Mouse (Mus musculus) CD4-positive, CD25-positive, alpha-beta regulatory T cell, adult 2 months (primary cell): ENCODE results near the gene Kif1bp.
"Not testable (repeated sequence)": the region's sequence is repeated elsewhere in the genome, so short reads cannot be mapped to it uniquely, and the experiment has no call there.

Source experiments
- DNase-seq: peaks from one replicate; pipeline ENCODE4 v3.0.0-alpha.2; 2012; ENCODE audit warnings: low read depth, low spot score

The Kif1bp gene

DNA sequence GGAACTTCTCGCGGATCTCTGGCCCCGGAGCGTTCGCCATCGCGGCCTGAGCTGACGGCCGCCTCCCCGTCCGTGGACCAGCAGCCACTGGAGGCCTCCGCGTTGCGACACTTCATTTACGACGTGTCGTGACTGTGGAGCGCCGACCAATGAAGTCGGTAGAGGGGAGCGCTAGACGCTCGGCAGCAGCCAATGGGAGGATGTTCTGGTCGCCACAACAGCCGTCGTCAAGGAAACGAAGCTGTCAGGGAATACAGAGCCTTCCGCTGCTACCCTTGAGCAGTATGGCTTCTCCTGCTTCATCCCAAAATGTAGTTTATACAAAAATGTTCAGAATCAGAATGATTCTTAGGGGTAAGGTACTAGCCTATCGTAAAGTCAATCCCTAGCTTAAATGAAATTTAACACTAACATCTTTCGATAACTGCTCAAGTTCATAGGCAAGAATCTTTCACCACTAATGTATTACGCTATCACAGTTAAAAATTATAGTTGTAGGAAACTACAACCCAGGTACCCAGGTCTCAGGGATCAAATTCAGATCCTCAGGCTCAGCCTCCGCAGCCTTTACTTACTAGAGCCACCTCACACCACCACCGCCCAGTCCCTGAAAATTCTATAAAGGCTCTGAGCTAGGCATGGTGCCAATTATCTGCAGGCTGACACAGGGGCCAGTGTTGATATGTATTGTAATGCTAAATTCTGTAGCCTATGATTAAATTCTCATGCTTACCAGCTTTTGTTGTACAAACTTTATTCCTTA lies at the start of gene Kif1bp:
Gene Kif1bp (minus strand): TSS at position 120 of the 763 bp plus-strand sequence.
- DNase-seq, result peak; percentile 98

DNA sequence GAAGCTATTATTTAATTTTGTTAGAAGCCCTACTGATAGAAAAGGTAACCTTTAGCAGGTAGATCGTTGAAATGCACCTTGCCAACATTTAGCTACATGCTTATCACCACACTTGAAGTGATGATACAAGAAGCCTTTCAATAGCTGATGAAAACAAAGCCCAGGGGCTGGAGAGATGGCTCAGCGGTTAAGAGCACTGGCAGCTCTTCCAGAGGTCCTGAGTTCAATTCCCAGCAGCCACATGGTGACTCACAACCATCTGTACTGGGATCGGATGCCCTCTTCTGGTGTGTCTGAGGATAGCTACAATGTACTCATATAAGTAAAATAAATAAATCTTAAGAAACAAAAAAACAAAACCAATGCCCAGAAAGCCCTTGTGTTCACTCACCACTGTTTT lies 25.9 kb upstream of the Kif1bp start:
- no peak for DNase-seq

DNA sequence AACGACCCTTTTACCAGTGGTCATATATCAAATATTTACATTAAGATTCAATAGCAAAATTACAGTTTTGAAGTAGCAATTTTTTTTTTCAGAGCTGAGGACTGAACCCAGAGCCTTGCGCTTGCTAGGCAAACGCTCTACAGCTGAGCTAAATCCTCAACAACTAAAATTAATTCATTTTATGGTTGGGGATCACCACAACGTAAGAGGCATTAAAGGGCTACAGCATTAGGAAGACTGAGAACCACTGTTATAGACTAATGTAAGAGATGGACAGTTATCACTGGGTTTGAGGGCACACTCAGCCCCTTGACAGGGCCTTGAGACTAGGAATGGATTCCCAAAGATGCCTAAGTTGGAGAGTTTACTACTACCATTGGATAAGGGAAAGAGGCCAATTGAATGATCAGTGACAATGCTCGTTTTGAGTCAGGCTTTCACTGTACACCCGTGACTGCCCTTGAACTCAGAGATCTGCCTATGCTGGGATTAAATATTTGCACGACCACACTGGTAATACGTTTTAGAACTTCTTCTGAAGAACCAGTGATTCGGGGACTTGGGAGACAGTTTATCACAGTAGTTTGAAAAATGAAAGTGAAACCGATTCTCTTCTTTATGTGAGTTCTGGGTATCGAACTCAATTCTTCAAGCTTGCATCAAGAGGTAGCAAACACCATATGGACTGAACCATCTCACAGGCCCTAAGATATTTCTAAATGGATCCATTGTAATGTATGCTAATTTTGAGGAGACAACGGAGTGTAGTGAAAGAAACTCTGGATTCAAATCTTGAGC lies 25.2 kb upstream of the Kif1bp start:
- peak; percentile 36 for DNase-seq

GRCm38 (mm10) chr10:62602177-62603040 lies 24.2 kb upstream of the Kif1bp start, which contains the start of gene Ddx21:
Ddx21 (minus strand) TSS chr10:62602281.
- peak; percentile 96 for DNase-seq

DNA sequence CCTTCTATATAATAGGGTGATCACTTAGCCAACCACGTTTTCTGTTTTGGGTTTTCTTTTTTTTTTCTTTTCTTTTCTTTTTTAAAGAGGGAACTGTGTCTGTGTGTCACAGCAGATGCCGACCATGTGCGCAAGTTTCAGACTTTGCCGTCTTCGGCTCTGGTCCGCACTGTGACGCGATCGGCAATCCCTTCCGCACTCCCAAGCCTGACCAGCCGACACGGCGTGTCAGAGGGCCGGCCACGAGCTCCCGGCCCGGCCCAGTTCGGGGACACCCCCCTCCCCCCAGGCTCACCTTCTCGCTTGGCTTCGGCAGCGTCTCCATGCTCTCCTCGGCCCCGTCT lies 23.5 kb upstream of the Kif1bp start:
- DNase-seq, result no peak

GRCm38 (mm10) chr10:62601053-62601791 lies 23.0 kb upstream of the Kif1bp start:
- DNase-seq, result peak; percentile 62

DNA sequence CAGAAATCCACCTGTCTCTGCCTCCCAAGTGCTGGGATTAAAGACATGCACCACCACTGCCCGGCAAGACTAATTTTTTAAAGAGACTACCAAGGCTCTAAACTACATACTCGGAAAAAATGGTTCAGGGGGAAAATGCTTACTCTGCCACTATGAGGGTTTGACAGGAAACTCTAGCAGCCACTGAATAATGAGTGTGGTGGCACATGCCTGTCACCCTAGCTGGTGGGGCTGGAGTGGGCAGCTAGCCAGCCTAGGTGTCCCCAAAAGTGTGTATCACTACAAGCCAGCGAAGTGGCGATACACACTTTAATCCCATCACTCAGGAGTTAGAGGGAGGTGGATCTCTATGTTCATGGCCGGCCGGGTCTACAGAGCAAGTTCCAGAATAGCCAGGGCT lies 21.8 kb upstream of the Kif1bp start:
- DNase-seq, result peak; percentile 39

DNA sequence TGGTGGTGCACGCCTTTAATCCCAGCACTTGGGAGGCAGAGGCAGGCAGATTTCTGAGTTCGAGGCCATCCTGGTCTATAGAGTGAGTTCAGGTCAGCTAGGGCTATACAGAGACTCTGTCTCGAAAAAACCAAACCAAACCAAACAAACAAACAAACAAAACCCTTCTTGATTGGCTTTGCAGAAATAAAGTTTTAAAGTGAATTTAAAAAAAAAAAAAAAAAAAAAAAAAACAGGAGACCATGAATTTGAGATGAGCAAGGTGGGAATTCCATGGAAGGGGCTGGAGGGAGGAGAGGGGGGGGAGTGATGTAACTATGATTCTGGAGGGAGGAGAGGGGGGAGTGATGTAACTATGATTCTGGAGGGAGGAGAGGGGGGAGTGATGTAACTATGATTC lies 21.1 kb upstream of the Kif1bp start:
- DNase-seq, result not testable (repeated sequence)

- DNase-seq, result no peak
Observed at GRCm38 (mm10) chr10:62592496-62592895, 14.2 kb upstream of the Kif1bp start.

DNA sequence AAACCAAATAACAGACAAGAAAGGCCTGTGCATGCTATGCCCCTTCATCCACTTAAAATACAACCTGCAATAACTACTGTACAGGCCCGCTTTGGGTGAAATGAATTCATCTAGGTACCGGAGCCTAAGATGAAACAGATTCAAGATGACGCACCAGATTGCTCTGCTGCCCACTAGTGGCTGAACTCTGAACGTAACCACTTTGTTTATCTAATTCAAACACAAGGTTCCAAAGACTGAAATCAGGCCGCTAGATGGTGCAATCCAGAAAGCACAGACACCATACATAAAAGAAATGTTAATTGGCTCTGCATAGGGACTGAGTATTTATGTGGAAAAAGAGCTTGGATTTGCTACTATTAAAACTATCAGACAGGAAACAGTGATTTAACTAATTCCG lies 11.9 kb upstream of the Kif1bp start:
- peak; percentile 96 for DNase-seq

DNA sequence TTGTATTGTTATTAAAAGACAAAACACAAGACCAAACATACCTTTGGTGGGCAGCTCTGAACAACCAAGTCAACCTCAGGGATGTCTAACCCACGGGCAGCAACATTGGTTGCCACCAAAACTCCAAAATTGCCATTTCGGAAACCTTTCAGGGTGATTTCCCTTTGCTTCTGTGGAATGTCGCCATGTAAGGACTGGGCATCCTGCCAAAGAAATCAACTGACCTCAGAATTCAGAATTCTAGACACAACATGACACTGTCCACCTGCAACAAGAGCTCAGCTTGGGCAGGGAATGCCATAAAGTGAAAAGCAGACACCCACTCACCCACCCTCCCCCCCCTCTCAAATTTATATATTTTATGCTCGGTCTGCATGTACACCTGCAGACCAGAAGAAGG lies 10.4 kb upstream of the Kif1bp start:
- no peak for DNase-seq

- DNase-seq, result no peak
Observed at GRCm38 (mm10) chr10:62583245-62583644, 5.0 kb upstream of the Kif1bp start.

DNA sequence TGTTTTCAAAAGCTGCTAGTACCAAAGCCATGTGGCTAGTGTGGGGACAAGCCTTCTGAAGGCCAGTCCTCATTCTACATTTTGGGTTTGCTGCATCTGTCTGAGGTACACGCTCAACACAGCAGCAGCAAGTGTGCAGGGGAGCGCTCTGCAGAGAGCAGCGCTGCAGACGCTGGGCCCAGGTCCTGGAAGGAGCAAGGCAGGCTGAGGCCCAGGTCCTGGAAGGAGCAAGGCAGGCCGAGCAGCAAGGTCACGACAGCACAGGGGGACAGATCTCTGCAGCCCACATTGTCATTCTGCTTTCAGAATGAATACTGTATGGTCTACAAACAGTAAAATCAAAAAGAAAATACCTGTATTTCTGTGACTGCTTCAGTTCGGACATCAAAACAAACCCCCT lies 4.4 kb upstream of the Kif1bp start:
- no peak for DNase-seq

- DNase-seq, result no peak
Observed at GRCm38 (mm10) chr10:62582263-62582662, 4.0 kb upstream of the Kif1bp start.

DNA sequence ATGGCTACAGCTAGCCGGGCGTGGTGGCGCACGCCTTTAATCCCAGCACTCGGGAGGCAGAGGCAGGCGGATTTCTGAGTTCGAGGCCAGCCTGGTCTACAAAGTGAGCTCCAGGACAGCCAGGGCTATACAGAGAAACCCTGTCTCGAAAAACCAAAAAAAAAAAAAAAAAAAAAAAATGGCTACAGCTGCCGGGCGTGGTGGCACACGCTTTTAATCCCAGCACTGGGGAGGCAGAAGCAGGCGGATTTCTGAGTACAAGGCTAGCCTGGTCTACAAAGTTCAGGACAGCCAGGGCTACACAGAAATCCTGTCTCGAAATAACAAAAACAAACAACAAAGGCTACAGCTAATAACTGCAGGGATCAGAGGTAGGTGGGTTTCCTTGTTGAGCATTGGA lies 872 bp upstream of the Kif1bp start:
- DNase-seq, result not testable (repeated sequence)

- DNase-seq, result no peak
Observed at GRCm38 (mm10) chr10:62577673-62578337, 452 bp downstream of the Kif1bp start.

DNA sequence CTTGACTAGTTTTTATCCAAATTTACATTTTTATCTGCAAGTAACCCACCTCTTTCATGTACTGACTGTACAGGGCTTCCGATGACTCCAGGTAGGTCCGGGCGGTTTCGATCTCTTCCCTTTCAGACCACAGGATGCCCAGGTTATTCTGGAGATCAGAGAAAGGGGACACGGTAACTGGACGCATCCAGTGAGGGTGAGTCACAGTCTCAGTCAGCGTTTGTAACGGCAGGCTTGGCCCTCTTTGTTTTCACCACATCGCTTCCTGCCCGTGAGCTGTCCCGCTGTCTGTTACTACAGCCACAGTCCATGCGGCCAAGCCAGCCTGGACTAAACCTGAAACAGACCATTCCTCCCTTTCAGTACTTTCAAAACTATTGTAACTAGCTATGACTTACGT lies 3.3 kb downstream of the Kif1bp start:
- DNase-seq, result no peak

- DNase-seq, result no peak
Observed at GRCm38 (mm10) chr10:62570126-62570871, 8.0 kb downstream of the Kif1bp start.

DNA sequence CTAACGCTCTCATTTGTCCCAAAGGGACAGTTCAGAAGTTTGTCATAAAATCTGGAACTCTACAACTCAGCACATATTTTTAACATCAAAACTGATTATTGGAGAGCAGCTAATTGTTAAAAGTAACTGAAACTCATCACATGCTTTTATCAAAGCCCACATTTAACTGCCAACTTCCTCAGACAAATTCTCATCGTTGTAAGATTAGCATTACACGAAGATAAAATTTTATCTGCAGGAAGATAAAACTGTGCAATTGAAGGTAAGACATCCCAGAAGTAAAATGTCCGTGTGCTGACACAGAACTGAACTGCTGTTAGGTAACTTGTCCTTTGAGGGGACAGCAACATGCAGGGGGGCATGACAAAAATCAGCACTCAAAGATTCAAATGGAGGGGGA lies 9.4 kb downstream of the Kif1bp start:
- no peak for DNase-seq

GRCm38 (mm10) chr10:62557736-62558135 lies 20.5 kb downstream of the Kif1bp start:
- DNase-seq, result peak; percentile 68
